Mouse (Mus musculus): ENCODE measurements around the gene Jagn1. TPM values are rescaled to one million over a fixed set of nuclear protein-coding genes. Genes with fewer than 3 reads are reported as not detected.

The Jagn1 gene
- 34.3 and 56.9 TPM in 2 replicates for polyA plus RNA-seq (2012; rRNA removed)

GRCm38 (mm10) chr6:113442442-113443090 lies at the start of gene Jagn1:
Gene Jagn1 (plus strand): TSS chr6:113442569.

GRCm38 (mm10) chr6:113419199-113419587 lies 23.2 kb upstream of the Jagn1 start, which contains the start of gene Rpusd3:
Gene Rpusd3 (minus strand): TSS chr6:113419340.

GRCm38 (mm10) chr6:113435664-113436205 lies 6.6 kb upstream of the Jagn1 start, which contains the start of gene Cidec:
Gene Cidec (minus strand): TSS chr6:113435760.

GRCm38 (mm10) chr6:113457952-113458534 lies 15.7 kb downstream of the Jagn1 start, which contains the start of gene Il17re:
Gene Il17re (plus strand): TSS chr6:113458484.

GRCm38 (mm10) chr6:113471297-113471936 lies 29.0 kb downstream of the Jagn1 start, which contains the start of gene Il17rc:
Gene Il17rc (plus strand): TSS chr6:113471427.

GRCm38 (mm10) chr6:113483100-113483615 lies 40.8 kb downstream of the Jagn1 start, which contains the start of gene Creld1:
Gene Creld1 (plus strand): TSS chr6:113483297.

Other genes with a start within 250 kb of the Jagn1 start
- gene Lhfpl4, start 247.2 kb upstream of the Jagn1 start, polyA plus RNA-seq (2012; rRNA removed): 19.1 and 31.3 TPM in 2 replicates
- gene Mtmr14, start 204.7 kb upstream of the Jagn1 start, polyA plus RNA-seq (2012; rRNA removed): 26.0 and 31.0 TPM in 2 replicates
- gene Cpne9, start 160.3 kb upstream of the Jagn1 start, polyA plus RNA-seq (2012; rRNA removed): 0.11 and 0.37 TPM in 2 replicates
- gene Brpf1, start 135.4 kb upstream of the Jagn1 start, polyA plus RNA-seq (2012; rRNA removed): 44.3 and 47.2 TPM in 2 replicates
- gene Ogg1, start 115.6 kb upstream of the Jagn1 start, polyA plus RNA-seq (2012; rRNA removed): 14.8 and 21.2 TPM in 2 replicates
- gene Camk1, start 98.6 kb upstream of the Jagn1 start, polyA plus RNA-seq (2012; rRNA removed): 33.0 and 41.1 TPM in 2 replicates
- 42.3 and 67.4 TPM in 2 replicates for gene Tada3, start 64.7 kb upstream of the Jagn1 start, polyA plus RNA-seq (2012; rRNA removed)
- 106 and 112 TPM in 2 replicates for gene Arpc4, start 64.5 kb upstream of the Jagn1 start, polyA plus RNA-seq (2012; rRNA removed)
- 13.6 and 16.4 TPM in 2 replicates for gene Ttll3, start 53.3 kb upstream of the Jagn1 start, polyA plus RNA-seq (2012; rRNA removed)
- gene Rpusd3, start 23.2 kb upstream of the Jagn1 start, polyA plus RNA-seq (2012; rRNA removed): 28.4 and 33.2 TPM in 2 replicates
- gene Cidec, start 6.8 kb upstream of the Jagn1 start, polyA plus RNA-seq (2012; rRNA removed): 0.04 TPM in 2 replicates
- 0.66 and 1.4 TPM in 2 replicates for gene Il17re, start 15.9 kb downstream of the Jagn1 start, polyA plus RNA-seq (2012; rRNA removed)
- gene Il17rc, start 28.9 kb downstream of the Jagn1 start, polyA plus RNA-seq (2012; rRNA removed): 2.8 and 3.6 TPM in 2 replicates
- gene Creld1, start 40.7 kb downstream of the Jagn1 start, polyA plus RNA-seq (2012; rRNA removed): 21.3 and 43.5 TPM in 2 replicates
- 1.3 and 1.7 TPM in 2 replicates for gene Prrt3, start 59.4 kb downstream of the Jagn1 start, polyA plus RNA-seq (2012; rRNA removed)
- 27.6 and 47.2 TPM in 2 replicates for gene Emc3, start 89.1 kb downstream of the Jagn1 start, polyA plus RNA-seq (2012; rRNA removed)
- gene Fancd2, start 89.1 kb downstream of the Jagn1 start, polyA plus RNA-seq (2012; rRNA removed): 16.9 and 20.6 TPM in 2 replicates
- gene Fancd2os, start 158.1 kb downstream of the Jagn1 start, polyA plus RNA-seq (2012; rRNA removed): 0.07 TPM in 1 of 2 replicates, not detected in the other
- 189 and 208 TPM in 2 replicates for gene Brk1, start 162.2 kb downstream of the Jagn1 start, polyA plus RNA-seq (2012; rRNA removed)
- 33.9 and 52.3 TPM in 2 replicates for gene Vhl, start 181.4 kb downstream of the Jagn1 start, polyA plus RNA-seq (2012; rRNA removed)
- gene Irak2, start 195.9 kb downstream of the Jagn1 start, polyA plus RNA-seq (2012; rRNA removed): 6.1 and 10.3 TPM in 2 replicates